Mouse (Mus musculus) liver, embryonic 15.5 days (tissue): ENCODE results near the gene Crtc1. TPM values are rescaled to one million over a fixed set of nuclear protein-coding genes. Genes with fewer than 3 reads are reported as not detected.

Source experiments
- ATAC-seq: fragments of 200-750 bp; cut with Nextera tagmentation; 2 replicates; pipeline ENCODE4 v1.8.0; 2017; ENCODE audit warnings: moderate number of reproducible peaks, mild to moderate bottlenecking, moderate library complexity; ENCODE audit not compliant: insufficient read depth
- H3K27ac ChIP-seq: fragments of 300-500 bp; sonication (generic); replicated peaks from 2 replicates; pipeline ENCODE4 v1.5.1; 2015; ENCODE audit warnings: mild to moderate bottlenecking, inconsistent platforms
- H3K27me3 ChIP-seq: fragments of 300-500 bp; sonication (generic); 2 replicates; pipeline ENCODE4 v1.6.1; 2015; ENCODE audit warnings: mild to moderate bottlenecking, inconsistent platforms
- H3K36me3 ChIP-seq: fragments of 300-500 bp; sonication (generic); replicated peaks from 2 replicates; pipeline ENCODE4 v1.6.1; 2015; ENCODE audit warnings: moderate library complexity, mild to moderate bottlenecking, inconsistent platforms
- H3K4me1 ChIP-seq: fragments of 300-500 bp; sonication (generic); replicated peaks from 2 replicates; pipeline ENCODE4 v1.6.1; 2015; ENCODE audit warnings: inconsistent platforms
- H3K4me2 ChIP-seq: fragments of 300-500 bp; sonication (generic); 2 replicates; pipeline ENCODE4 v1.6.1; 2015; ENCODE audit warnings: moderate library complexity, mild to moderate bottlenecking, inconsistent platforms
- H3K4me3 ChIP-seq: fragments of 300-500 bp; sonication (generic); replicated peaks from 2 replicates; pipeline ENCODE4 v1.5.1; 2015; ENCODE audit warnings: mild to moderate bottlenecking, inconsistent platforms
- H3K9ac ChIP-seq: fragments of 300-500 bp; sonication (generic); 2 replicates; pipeline ENCODE4 v1.6.1; 2015; ENCODE audit warnings: moderate library complexity, mild to moderate bottlenecking, inconsistent platforms
- H3K9me3 ChIP-seq: fragments of 300-500 bp; sonication (generic); replicated peaks from 2 replicates; pipeline ENCODE4 v1.6.1; 2016; ENCODE audit warnings: inconsistent platforms
- WGBS: fragments of 180-500 bp; shearing (Covaris S2); methylation state at CpG from one replicate; pipeline ENCODE4 v1.1.7; 2015; ENCODE audit warnings: mixed read lengths; ENCODE audit not compliant: insufficient replicate concordance; 5-methylcytosine and 5-hydroxymethylcytosine counted together
- polyA plus RNA-seq: library from polyadenylated mRNA; unstranded; fragments of >200 nt; fragmentation: Nextera tagmentation; extraction: Ambion mirVana; gene quantifications from 2 replicates; pipeline ENCODE4 v1.2.1, GENCODE M21; 2015

The Crtc1 gene
- polyA plus RNA-seq, 1 experiment from 2014 or later, result 4.2 TPM

- 0 out of 2 replicates have a peak, but pooled peaks cover 4% of the 10 kb centered on the region for H3K36me3 ChIP-seq
- no peak overlapping the region for H3K4me3 ChIP-seq
- H3K27ac ChIP-seq, result no peak overlapping the region
- no peak overlapping the region for H3K4me2 ChIP-seq
- no peak for ATAC-seq
- no peaks in the 10 kb centered on the region for H3K27me3 ChIP-seq
- peaks cover 48% of the 10 kb centered on the region for H3K4me1 ChIP-seq
- WGBS, result 86% methylated on average over 10 of the region's 10 CpGs
- no peaks in the 10 kb centered on the region for H3K9me3 ChIP-seq
- no peak overlapping the region for H3K9ac ChIP-seq
Measured at GRCm38 (mm10) chr8:70409019-70409418, 30.4 kb downstream of the Crtc1 start.

- Histone ChIP-seq H3K27ac (no peak overlapping the region), H3K4me1 (peaks cover 41% of the 10 kb centered on the region), H3K4me2 (no peak overlapping the region), H3K9ac (no peak overlapping the region), H3K36me3 (0 out of 2 replicates have a peak, but pooled peaks cover 5% of the 10 kb centered on the region), H3K27me3 (no peaks in the 10 kb centered on the region), H3K4me3 (no peak overlapping the region), H3K9me3 (no peaks in the 10 kb centered on the region)
- ATAC-seq, result no peak
- 72% methylated on average over 6 of the region's 6 CpGs for WGBS
Measured at GRCm38 (mm10) chr8:70408301-70408700, 31.1 kb downstream of the Crtc1 start.

GRCm38 (mm10) chr8:70406427-70407069 lies 32.8 kb downstream of the Crtc1 start:
- Histone ChIP-seq H3K36me3 (0 out of 2 replicates have a peak, but pooled peaks cover 5% of the 10 kb centered on the region), H3K4me3 (no peak overlapping the region), H3K27me3 (no peaks in the 10 kb centered on the region), H3K4me1 (peaks cover 23% of the 10 kb centered on the region), H3K27ac (no peak overlapping the region), H3K9ac (no peak overlapping the region), H3K4me2 (no peak overlapping the region), H3K9me3 (no peaks in the 10 kb centered on the region)
- 77% methylated on average over 11 of the region's 11 CpGs for WGBS
- ATAC-seq, result no peak

- Histone ChIP-seq H3K27ac (no peak overlapping the region), H3K36me3 (0 out of 2 replicates have a peak, but pooled peaks cover 5% of the 10 kb centered on the region), H3K27me3 (no peaks in the 10 kb centered on the region), H3K4me3 (no peak overlapping the region), H3K9me3 (no peaks in the 10 kb centered on the region), H3K9ac (no peak overlapping the region), H3K4me1 (peaks cover 19% of the 10 kb centered on the region), H3K4me2 (no peak overlapping the region)
- 50% methylated on average over 7 of the region's 7 CpGs for WGBS
- no peak for ATAC-seq
Measured at GRCm38 (mm10) chr8:70405189-70405588, 34.2 kb downstream of the Crtc1 start.

GRCm38 (mm10) chr8:70404212-70404611 lies 35.2 kb downstream of the Crtc1 start:
- Histone ChIP-seq H3K4me3 (no peak overlapping the region), H3K27me3 (no peaks in the 10 kb centered on the region), H3K9me3 (no peaks in the 10 kb centered on the region), H3K36me3 (0 out of 2 replicates have a peak, but pooled peaks cover 5% of the 10 kb centered on the region), H3K9ac (no peak overlapping the region), H3K4me2 (no peak overlapping the region), H3K4me1 (peaks cover 19% of the 10 kb centered on the region), H3K27ac (no peak overlapping the region)
- 75% methylated on average over 3 of the region's 3 CpGs for WGBS
- no peak for ATAC-seq

GRCm38 (mm10) chr8:70397611-70398563 lies 41.5 kb downstream of the Crtc1 start:
- no peaks in the 10 kb centered on the region for H3K36me3 ChIP-seq
- H3K9ac ChIP-seq, result no peak overlapping the region
- no peaks in the 10 kb centered on the region for H3K4me1 ChIP-seq
- no peak overlapping the region for H3K4me3 ChIP-seq
- H3K27ac ChIP-seq, result no peak overlapping the region
- ATAC-seq, result no peak
- no peaks in the 10 kb centered on the region for H3K27me3 ChIP-seq
- WGBS, result 76% methylated on average over 16 of the region's 16 CpGs
- H3K9me3 ChIP-seq, result no peaks in the 10 kb centered on the region
- H3K4me2 ChIP-seq, result no peak overlapping the region

GRCm38 (mm10) chr8:70396184-70396583 lies 43.2 kb downstream of the Crtc1 start:
- Histone ChIP-seq H3K4me2 (no peak overlapping the region), H3K9ac (no peak overlapping the region), H3K27me3 (no peaks in the 10 kb centered on the region), H3K9me3 (no peaks in the 10 kb centered on the region), H3K4me3 (no peak overlapping the region), H3K27ac (no peak overlapping the region), H3K4me1 (no peaks in the 10 kb centered on the region), H3K36me3 (no peaks in the 10 kb centered on the region)
- 77% methylated on average over 5 of the region's 5 CpGs for WGBS
- no peak for ATAC-seq

- WGBS, result 82% methylated on average over 5 of the region's 5 CpGs
- no peak for ATAC-seq
Measured at GRCm38 (mm10) chr8:70395649-70396048, 43.7 kb downstream of the Crtc1 start.

GRCm38 (mm10) chr8:70394269-70394998 lies 44.9 kb downstream of the Crtc1 start:
- 69% methylated on average over 8 of the region's 8 CpGs for WGBS
- Histone ChIP-seq H3K4me1 (no peaks in the 10 kb centered on the region), H3K36me3 (no peaks in the 10 kb centered on the region), H3K4me2 (no peak overlapping the region), H3K27ac (no peak overlapping the region), H3K4me3 (no peak overlapping the region), H3K27me3 (no peaks in the 10 kb centered on the region), H3K9ac (no peak overlapping the region), H3K9me3 (no peaks in the 10 kb centered on the region)
- ATAC-seq, result no peak

More at GRCm38 (mm10) chr8:70395649-70396048, 43.7 kb downstream of the Crtc1 start:
- H3K27ac ChIP-seq, result no peak overlapping the region
- H3K4me2 ChIP-seq, result no peak overlapping the region
- no peak overlapping the region for H3K9ac ChIP-seq
- no peaks in the 10 kb centered on the region for H3K36me3 ChIP-seq
- no peak overlapping the region for H3K4me3 ChIP-seq
- H3K9me3 ChIP-seq, result no peaks in the 10 kb centered on the region
- no peaks in the 10 kb centered on the region for H3K4me1 ChIP-seq
- no peaks in the 10 kb centered on the region for H3K27me3 ChIP-seq

GRCm38 (mm10) chr8:70393087-70393486 lies 46.3 kb downstream of the Crtc1 start:
- ATAC-seq, result no peak
- no peak overlapping the region for H3K4me3 ChIP-seq
- no peak overlapping the region for H3K9ac ChIP-seq
- H3K4me1 ChIP-seq, result no peaks in the 10 kb centered on the region
- 89% methylated on average over 5 of the region's 5 CpGs for WGBS
- no peaks in the 10 kb centered on the region for H3K9me3 ChIP-seq
- no peaks in the 10 kb centered on the region for H3K27me3 ChIP-seq
- no peaks in the 10 kb centered on the region for H3K36me3 ChIP-seq
- H3K27ac ChIP-seq, result no peak overlapping the region
- H3K4me2 ChIP-seq, result no peak overlapping the region

- Histone ChIP-seq H3K27me3 (no peaks in the 10 kb centered on the region), H3K4me3 (no peak overlapping the region), H3K4me2 (no peak overlapping the region), H3K36me3 (no peaks in the 10 kb centered on the region; the same call in 1 of the 2 replicates), H3K27ac (no peak overlapping the region), H3K9me3 (no peaks in the 10 kb centered on the region), H3K9ac (no peak overlapping the region), H3K4me1 (no peaks in the 10 kb centered on the region)
- WGBS, result 77% methylated on average over 2 of the region's 2 CpGs
- no peak for ATAC-seq
Measured at GRCm38 (mm10) chr8:70389678-70390077, 49.7 kb downstream of the Crtc1 start.
